Mouse (Mus musculus): ENCODE measurements around the gene Nedd9. TPM values are rescaled to one million over a fixed set of nuclear protein-coding genes. Genes with fewer than 3 reads are reported as not detected.

Gene Nedd9
- polyA plus RNA-seq, 1 experiment from 2014 or later = 19.0 TPM

DNA sequence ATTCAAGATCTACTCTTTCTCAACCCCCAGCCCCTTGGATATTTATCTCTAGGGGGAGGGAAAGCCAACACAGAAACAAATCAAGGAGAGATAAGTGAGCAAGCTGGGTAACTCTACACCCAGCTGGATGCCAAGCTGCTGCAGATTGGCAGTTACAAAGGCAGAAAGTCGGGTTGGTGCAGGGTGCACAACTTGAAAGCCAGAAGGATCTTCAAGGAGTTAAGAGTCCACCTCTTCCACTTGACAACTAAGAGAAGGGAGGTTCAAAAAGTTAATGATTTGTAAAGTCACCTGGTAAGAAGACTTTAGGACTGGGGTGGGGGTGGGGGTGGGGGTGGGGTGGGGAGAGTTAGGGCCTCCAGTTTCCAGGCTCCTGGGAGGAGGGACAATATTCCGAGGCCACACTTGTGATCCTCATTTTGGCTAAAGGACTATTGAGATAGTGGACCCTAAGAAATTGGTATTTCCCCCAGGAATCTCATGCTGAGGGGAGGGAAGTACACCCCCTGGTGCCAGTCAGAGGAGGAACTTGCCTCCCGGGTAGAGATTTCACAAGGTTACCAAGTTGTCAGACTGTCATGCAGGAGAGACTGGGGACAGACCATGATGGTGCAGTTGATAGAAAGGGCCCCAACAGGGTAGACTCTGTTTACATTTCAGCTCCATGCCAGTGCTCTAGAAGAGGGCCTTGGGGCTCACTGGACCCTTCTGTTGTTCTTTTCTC, 143.8 kb downstream of the Nedd9 start:
- no peak for ATAC-seq (ENCODE audit: insufficient number of reproducible peaks, low FRiP score)
- Histone ChIP-seq H3K4me3 (no peak overlapping the region), H3K4me1 (replicated peaks) (peaks cover 78% of the 10 kb centered on the region), H3K4me2 (no peak overlapping the region), H3K27me3 (replicated peaks) (no peaks in the 10 kb centered on the region), H3K36me3 (peaks cover 5% of the 10 kb centered on the region), H3K9ac (no peak overlapping the region), H3K27ac (ENCODE audit: poor library complexity, severe bottlenecking) (peak overlapping the region; percentile 2), H3K9me3 (replicated peaks) (no peaks in the 10 kb centered on the region)
- WGBS = 31% methylated on average over 3 of the region's 3 CpGs

DNA sequence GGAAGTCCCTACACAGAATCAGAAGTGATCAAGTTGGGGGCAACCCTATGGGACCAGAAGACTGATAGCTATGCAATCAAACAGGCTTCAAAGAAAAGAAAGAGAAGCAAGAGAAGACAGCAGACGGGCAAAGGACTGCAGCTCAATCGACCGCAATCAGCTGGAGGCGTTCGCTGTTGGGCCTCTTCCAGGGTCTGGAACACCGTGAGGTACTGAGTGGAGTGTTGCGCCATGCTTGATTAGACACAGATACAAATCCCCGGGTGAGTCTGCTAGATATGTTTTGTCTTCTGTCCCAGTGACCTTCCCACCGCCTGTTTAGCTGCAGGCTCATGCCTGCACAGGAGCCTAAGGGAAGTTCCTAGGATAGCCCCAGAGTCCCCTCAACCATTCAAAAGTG, 145.7 kb downstream of the Nedd9 start:
- H3K36me3 ChIP-seq = peaks cover 14% of the 10 kb centered on the region
- H3K27me3 ChIP-seq (replicated peaks) = no peaks in the 10 kb centered on the region
- H3K4me3 ChIP-seq = no peak overlapping the region
- H3K4me1 ChIP-seq (replicated peaks) = peaks cover 85% of the 10 kb centered on the region
- ATAC-seq (ENCODE audit: insufficient number of reproducible peaks, low FRiP score) = no peak
- H3K4me2 ChIP-seq = no peak overlapping the region
- H3K9ac ChIP-seq = no peak overlapping the region
- H3K9me3 ChIP-seq (replicated peaks) = no peaks in the 10 kb centered on the region
- WGBS = 58% methylated on average over 9 of the region's 9 CpGs
- H3K27ac ChIP-seq (ENCODE audit: poor library complexity, severe bottlenecking) = peak overlapping the region; percentile 89; the same call in 1 of the 2 replicates

DNA sequence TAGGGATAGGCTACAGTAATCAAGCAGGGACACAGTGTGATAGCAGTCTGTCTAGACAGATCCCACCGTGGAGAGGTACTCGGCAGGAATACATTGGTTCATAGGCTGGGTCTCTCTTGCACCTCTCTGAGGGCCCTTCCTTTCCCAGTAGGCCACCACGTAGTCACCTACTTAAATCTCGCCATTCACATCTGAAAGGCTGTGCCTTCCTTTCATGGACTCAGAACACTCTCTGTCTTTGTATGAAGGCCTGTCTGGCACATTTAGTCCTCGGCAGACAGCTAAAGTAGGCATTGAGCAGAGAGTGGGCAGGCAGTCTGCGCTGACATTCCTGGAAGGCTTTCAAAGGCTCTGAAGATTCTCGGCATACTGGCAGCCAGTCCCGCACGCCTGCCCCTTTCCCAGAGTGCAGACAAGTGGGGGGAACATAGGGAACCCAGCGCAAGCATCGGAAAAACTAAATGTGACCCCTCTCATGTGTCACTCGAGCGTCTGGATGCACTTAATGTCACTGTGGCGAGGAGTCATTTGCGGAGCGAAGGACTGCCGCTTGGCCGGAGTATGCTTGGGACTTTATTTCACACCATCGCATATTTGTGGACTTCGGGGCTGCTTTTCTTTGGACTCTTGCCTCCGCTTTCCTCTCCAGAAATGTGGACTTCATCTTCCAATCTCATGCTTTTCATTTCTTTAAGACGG, 147.4 kb downstream of the Nedd9 start:
- ATAC-seq (ENCODE audit: insufficient number of reproducible peaks, low FRiP score) = 0 out of 2 replicates have a peak, but pooled peaks have one; percentile 22

DNA sequence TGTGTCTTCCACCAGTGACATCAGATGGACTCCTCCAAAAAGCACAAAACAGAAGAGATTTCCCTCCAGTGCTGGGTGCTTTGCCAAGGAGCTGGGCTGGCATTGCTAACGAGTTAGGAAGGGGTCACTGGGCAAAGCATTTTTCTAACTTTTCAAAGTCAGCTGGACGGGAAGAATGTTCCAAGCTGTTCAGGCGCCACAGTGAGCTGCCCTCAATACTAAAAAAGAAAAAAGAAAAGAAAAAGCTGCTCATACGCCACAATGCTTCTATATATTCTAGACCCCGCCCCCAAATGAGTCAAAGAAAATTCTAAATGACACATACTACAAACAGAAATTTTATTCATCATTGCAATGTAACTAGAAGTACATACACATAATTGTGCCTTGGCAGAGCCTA, 148.0 kb downstream of the Nedd9 start:
- Histone ChIP-seq H3K4me3 (no peak overlapping the region), H3K4me1 (replicated peaks) (peaks cover 86% of the 10 kb centered on the region), H3K9ac (no peak overlapping the region), H3K27me3 (replicated peaks) (no peaks in the 10 kb centered on the region), H3K36me3 (peaks cover 14% of the 10 kb centered on the region), H3K27ac (ENCODE audit: poor library complexity, severe bottlenecking) (peak overlapping the region; percentile 89), H3K9me3 (replicated peaks) (no peaks in the 10 kb centered on the region), H3K4me2 (no peak overlapping the region)
- 70% methylated on average over 5 of the region's 5 CpGs for WGBS
- ATAC-seq (ENCODE audit: insufficient number of reproducible peaks, low FRiP score) = no peak

More for the DNA sequence above, 147.4 kb downstream of the Nedd9 start:
- Histone ChIP-seq H3K27me3 (replicated peaks) (no peaks in the 10 kb centered on the region), H3K4me1 (replicated peaks) (peaks cover 86% of the 10 kb centered on the region), H3K9ac (0 out of 2 replicates have a peak overlapping the region, but pooled peaks have one; percentile 15), H3K9me3 (replicated peaks) (no peaks in the 10 kb centered on the region), H3K27ac (ENCODE audit: poor library complexity, severe bottlenecking) (peak overlapping the region; percentile 89), H3K4me2 (peak overlapping the region; percentile 34), H3K36me3 (peaks cover 14% of the 10 kb centered on the region), H3K4me3 (no peak overlapping the region)
- 32% methylated on average over 22 of the region's 22 CpGs for WGBS

DNA sequence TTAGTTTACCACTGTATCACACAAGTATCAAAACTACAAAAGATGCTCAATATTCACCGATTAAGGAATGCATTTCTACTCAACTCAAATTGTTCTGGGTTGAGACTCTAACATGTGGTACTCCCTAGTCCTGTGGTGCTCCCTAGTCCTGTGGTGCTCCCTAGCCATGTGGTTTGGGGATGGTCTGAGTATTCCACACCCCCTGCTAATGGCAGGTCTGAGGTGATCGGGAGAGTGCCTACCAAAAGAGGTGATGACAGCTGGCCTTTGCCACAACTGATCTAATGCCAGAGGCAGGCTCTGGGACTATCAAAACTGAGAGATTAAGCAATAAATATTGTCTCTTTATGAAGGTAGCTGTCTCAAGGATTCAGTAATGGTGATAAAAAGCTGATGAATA, 149.8 kb downstream of the Nedd9 start:
- no peak overlapping the region for H3K9ac ChIP-seq
- H3K36me3 ChIP-seq = peaks cover 19% of the 10 kb centered on the region
- H3K27ac ChIP-seq (ENCODE audit: poor library complexity, severe bottlenecking) = peak overlapping the region; percentile 55
- WGBS = 82% methylated on average over 2 of the region's 2 CpGs
- no peak for ATAC-seq (ENCODE audit: insufficient number of reproducible peaks, low FRiP score)
- peaks cover 82% of the 10 kb centered on the region for H3K4me1 ChIP-seq (replicated peaks)
- no peak overlapping the region for H3K4me3 ChIP-seq
- no peaks in the 10 kb centered on the region for H3K9me3 ChIP-seq (replicated peaks)
- H3K27me3 ChIP-seq (replicated peaks) = no peaks in the 10 kb centered on the region
- no peak overlapping the region for H3K4me2 ChIP-seq

DNA sequence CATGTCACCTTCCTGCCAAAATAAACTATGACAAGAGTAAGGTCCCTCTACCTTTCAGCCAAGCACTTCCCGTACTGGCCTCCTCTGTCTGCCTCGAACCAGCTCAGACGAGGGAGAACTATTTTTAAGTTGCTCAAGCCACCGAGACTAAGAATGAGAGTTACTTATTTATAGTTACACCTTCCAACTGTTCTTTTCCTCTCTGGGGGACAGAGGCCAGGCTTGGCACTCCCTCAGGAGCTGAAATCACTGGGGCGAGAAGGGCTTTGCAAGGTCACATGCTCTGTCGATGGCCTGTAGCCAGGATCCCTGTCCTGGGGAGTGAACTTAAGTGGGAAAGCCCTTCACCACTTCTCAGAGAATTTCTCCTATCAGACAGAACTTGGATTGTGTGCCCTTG, 150.9 kb downstream of the Nedd9 start:
- Histone ChIP-seq H3K9me3 (replicated peaks) (no peaks in the 10 kb centered on the region), H3K9ac (no peak overlapping the region), H3K27ac (ENCODE audit: poor library complexity, severe bottlenecking) (peak overlapping the region; percentile 97), H3K4me3 (no peak overlapping the region), H3K36me3 (peaks cover 22% of the 10 kb centered on the region), H3K27me3 (replicated peaks) (no peaks in the 10 kb centered on the region), H3K4me2 (peak overlapping the region; percentile 16; the same call in 1 of the 2 replicates), H3K4me1 (replicated peaks) (peaks cover 83% of the 10 kb centered on the region)
- ATAC-seq (ENCODE audit: insufficient number of reproducible peaks, low FRiP score) = peak; percentile 80
- WGBS = 9% methylated on average over 6 of the region's 6 CpGs

DNA sequence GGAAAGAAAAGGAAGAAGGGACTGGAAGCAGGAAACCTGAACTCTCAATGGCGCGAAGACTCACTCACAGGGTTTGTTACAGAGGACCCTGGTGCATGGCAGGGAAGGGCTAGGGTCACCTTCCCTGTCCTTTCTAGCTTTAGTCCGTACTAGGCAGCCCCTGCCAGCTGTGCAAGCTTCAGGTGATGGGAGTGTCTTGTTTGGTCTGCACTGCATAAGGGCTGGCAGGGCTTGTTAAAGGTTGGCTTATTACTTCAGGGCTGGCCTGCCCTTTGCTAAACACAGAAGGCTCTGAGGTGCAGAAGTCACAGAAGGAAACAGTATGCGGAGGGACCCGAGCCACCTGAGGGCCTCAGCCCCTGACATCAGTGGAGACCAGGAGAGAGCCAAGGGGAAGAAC, 151.4 kb downstream of the Nedd9 start:
- peak overlapping the region; percentile 97 for H3K27ac ChIP-seq (ENCODE audit: poor library complexity, severe bottlenecking)
- no peaks in the 10 kb centered on the region for H3K27me3 ChIP-seq (replicated peaks)
- H3K4me2 ChIP-seq = peak overlapping the region; percentile 16; the same call in 1 of the 2 replicates
- ATAC-seq (ENCODE audit: insufficient number of reproducible peaks, low FRiP score) = no peak
- H3K9me3 ChIP-seq (replicated peaks) = no peaks in the 10 kb centered on the region
- WGBS = 74% methylated on average over 5 of the region's 5 CpGs
- no peak overlapping the region for H3K9ac ChIP-seq
- H3K4me3 ChIP-seq = no peak overlapping the region
- peaks cover 83% of the 10 kb centered on the region for H3K4me1 ChIP-seq (replicated peaks)
- H3K36me3 ChIP-seq = peaks cover 22% of the 10 kb centered on the region

DNA sequence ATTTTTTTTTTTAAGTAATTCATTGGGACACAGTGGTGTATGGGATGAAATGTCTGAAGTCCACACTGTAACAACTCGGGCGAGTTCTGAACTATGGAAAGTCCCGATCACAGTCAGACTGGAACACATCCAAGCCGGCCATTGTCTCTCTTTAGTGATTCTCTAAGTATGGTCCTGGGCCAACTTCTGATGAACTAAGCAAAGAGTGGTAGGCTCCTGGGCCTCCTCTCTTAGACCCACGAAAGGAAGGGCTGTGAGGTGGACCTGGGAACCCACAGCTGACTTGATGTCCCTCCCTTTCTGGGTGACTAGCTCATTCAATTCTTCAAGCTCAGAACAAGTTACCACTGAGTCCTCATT, 152.5 kb downstream of the Nedd9 start:
- Histone ChIP-seq H3K27me3 (replicated peaks) (no peaks in the 10 kb centered on the region), H3K27ac (ENCODE audit: poor library complexity, severe bottlenecking) (no peak overlapping the region; the same call in 1 of the 2 replicates), H3K4me2 (no peak overlapping the region), H3K36me3 (peaks cover 28% of the 10 kb centered on the region), H3K9me3 (replicated peaks) (no peaks in the 10 kb centered on the region), H3K9ac (no peak overlapping the region), H3K4me1 (replicated peaks) (peaks cover 81% of the 10 kb centered on the region), H3K4me3 (no peak overlapping the region)
- no peak for ATAC-seq (ENCODE audit: insufficient number of reproducible peaks, low FRiP score)
- 59% methylated on average over 5 of the region's 5 CpGs for WGBS

DNA sequence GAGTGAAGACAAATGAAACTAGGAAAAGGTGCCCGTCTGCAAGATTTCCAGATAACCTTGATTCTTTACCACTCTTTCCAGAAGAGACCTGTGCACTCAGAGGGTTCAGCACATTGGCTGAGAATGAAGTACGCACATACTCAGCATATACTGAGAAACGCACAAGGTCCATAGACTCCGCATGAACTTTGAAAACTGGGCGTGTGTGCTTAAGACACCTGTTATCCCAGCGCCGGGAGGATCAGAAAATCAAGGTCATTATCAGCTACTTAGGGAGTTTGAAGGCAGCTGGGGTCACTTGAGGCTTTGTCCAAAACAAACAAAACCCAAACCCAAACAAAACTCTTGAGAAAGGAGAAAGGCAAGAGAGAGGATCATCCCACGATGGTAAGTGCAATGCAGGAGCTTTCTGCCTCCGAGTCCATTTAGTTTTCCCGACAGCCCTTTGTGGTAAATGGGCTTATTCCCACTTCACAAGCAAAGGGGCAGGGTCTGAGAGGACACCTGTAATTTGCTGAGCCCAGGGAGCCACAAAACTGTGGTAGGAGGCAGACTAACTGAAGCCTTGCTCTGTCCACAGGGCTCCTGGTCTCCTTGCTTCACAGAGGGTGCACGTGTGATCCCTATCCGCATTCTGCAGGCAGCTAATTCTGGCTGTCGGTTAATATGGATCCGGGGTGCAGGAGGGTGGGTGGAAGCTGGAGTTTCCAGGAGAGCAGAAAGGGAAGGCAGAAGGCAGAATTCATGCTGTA, 153.1 kb downstream of the Nedd9 start:
- 73% methylated on average over 14 of the region's 14 CpGs for WGBS
- H3K36me3 ChIP-seq = peaks cover 34% of the 10 kb centered on the region
- H3K4me1 ChIP-seq (replicated peaks) = peaks cover 76% of the 10 kb centered on the region
- ATAC-seq (ENCODE audit: insufficient number of reproducible peaks, low FRiP score) = no peak
- H3K4me2 ChIP-seq = no peak overlapping the region
- H3K9ac ChIP-seq = no peak overlapping the region
- H3K4me3 ChIP-seq = no peak overlapping the region
- H3K9me3 ChIP-seq (replicated peaks) = no peaks in the 10 kb centered on the region
- H3K27ac ChIP-seq (ENCODE audit: poor library complexity, severe bottlenecking) = no peak overlapping the region; the same call in 1 of the 2 replicates
- H3K27me3 ChIP-seq (replicated peaks) = no peaks in the 10 kb centered on the region

DNA sequence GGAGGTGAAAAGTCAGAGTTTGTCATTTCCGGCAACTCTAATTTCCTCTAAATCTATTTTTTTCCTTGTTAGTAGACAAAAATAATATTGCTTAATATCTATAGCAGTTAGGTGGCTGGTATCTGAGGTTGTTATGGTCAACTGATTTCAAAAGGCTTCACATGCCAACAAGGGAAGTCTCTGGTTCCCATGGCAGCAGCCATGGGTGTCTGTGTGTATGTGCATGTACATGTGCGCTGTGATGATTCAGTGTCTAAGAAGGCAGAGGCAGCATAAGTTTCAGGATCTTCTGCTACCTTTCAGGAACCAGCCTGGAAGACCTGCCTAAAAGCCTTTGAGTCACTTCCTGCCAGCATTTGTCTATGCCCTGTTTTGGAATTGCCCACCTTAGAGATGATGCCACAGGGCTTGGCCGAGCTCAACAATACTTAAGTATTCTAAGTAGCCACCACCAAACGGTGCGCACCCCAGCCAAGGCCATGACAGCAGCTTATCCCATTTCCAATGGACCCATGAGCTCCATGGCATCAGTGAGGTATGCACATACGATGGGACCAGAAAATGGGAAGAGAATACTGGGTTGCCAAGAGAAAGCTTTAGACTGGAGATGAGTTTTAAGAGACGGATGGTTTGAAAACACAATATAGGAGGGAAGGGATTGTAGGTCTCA, 155.4 kb downstream of the Nedd9 start:
- Histone ChIP-seq H3K4me3 (no peak overlapping the region), H3K4me1 (replicated peaks) (peaks cover 66% of the 10 kb centered on the region), H3K9me3 (replicated peaks) (no peaks in the 10 kb centered on the region), H3K4me2 (no peak overlapping the region), H3K9ac (no peak overlapping the region), H3K27me3 (replicated peaks) (no peaks in the 10 kb centered on the region), H3K36me3 (peaks cover 22% of the 10 kb centered on the region; the same call in 1 of the 2 replicates), H3K27ac (ENCODE audit: poor library complexity, severe bottlenecking) (peak overlapping the region; percentile 11; the same call in 1 of the 2 replicates)
- 88% methylated on average over 7 of the region's 7 CpGs for WGBS
- ATAC-seq (ENCODE audit: insufficient number of reproducible peaks, low FRiP score) = no peak

Data from heart, embryonic 12.5 days (tissue).